In genomic region chr12:107060514-107060913, GRCm38 (mm10) we compare ENCODE assay signal across 24 mouse cellular contexts.
DNase-seq lines count a peak whose midpoint lies in the region; ATAC-seq and TF ChIP-seq lines count a peak whose summit lies in the region.
"Had no signal": no experiment of that assay in that cellular context is flagged by ENCODE, and none has a peak within 500 bp of the region (broad histone marks: within the 10 kb centered on the region; RNA-seq: fewer than 3 reads in every experiment).

No protein-coding gene starts in this region.

- no peaks in the 10 kb centered on the region for H3K9me3 ChIP-seq in midbrain, postnatal 0 days (ENCODE audit: low read length)
- H3K9me3 ChIP-seq in midbrain, embryonic 13.5 days = peaks cover 6% of the 10 kb centered on the region; the same call in 1 of the 2 replicates
- H3K9me3 ChIP-seq: hindbrain, embryonic 15.5 days; liver, embryonic 15.5 days; lung, embryonic 15.5 days; stomach, embryonic 15.5 days had no signal

- H3K4me3 ChIP-seq in midbrain, postnatal 0 days (ENCODE audit: low read depth, low read length) = no peak overlapping the region
- no peak overlapping the region for H3K4me3 ChIP-seq in midbrain, embryonic 13.5 days (replicated peaks)
- H3K4me3 ChIP-seq: forebrain, embryonic 13.5 days; heart, embryonic 13.5 days; hindbrain, embryonic 15.5 days; kidney, embryonic 15.5 days; liver, embryonic 15.5 days; lung, embryonic 15.5 days; stomach, embryonic 15.5 days had no signal

- no peaks in the 10 kb centered on the region for H3K36me3 ChIP-seq in midbrain, postnatal 0 days (ENCODE audit: insufficient read depth, low read length)
- peaks cover 4% of the 10 kb centered on the region; the same call in 1 of the 2 replicates for H3K36me3 ChIP-seq in midbrain, embryonic 13.5 days
- H3K36me3 ChIP-seq: G1E; heart, embryonic 13.5 days; hindbrain, embryonic 15.5 days; kidney, embryonic 15.5 days; liver, embryonic 15.5 days; lung, embryonic 15.5 days; stomach, embryonic 15.5 days had no signal

- H3K27me3 ChIP-seq in midbrain, postnatal 0 days (ENCODE audit: insufficient read depth, low read length) = no peaks in the 10 kb centered on the region
- H3K27me3 ChIP-seq in midbrain, embryonic 13.5 days = no peaks in the 10 kb centered on the region
- H3K27me3 ChIP-seq: forebrain, embryonic 13.5 days; heart, embryonic 13.5 days; hindbrain, embryonic 15.5 days; kidney, embryonic 15.5 days; liver, embryonic 15.5 days; lung, embryonic 15.5 days; Patski; stomach, embryonic 15.5 days had no signal

- H3K4me1 ChIP-seq in midbrain, postnatal 0 days (ENCODE audit: insufficient read depth, low read length) = no peaks in the 10 kb centered on the region
- no peaks in the 10 kb centered on the region for H3K4me1 ChIP-seq in midbrain, embryonic 13.5 days (replicated peaks)
- H3K4me1 ChIP-seq: heart, embryonic 13.5 days; hindbrain, embryonic 15.5 days; kidney, embryonic 15.5 days; liver, embryonic 15.5 days; lung, embryonic 15.5 days; stomach, embryonic 15.5 days had no signal

- no peak overlapping the region for H3K4me2 ChIP-seq in midbrain, postnatal 0 days (ENCODE audit: low read depth, low read length, poor library complexity, severe bottlenecking)
- H3K4me2 ChIP-seq in midbrain, embryonic 13.5 days (replicated peaks) = no peak overlapping the region
- H3K4me2 ChIP-seq: forebrain, embryonic 13.5 days; heart, embryonic 13.5 days; hindbrain, embryonic 15.5 days; kidney, embryonic 15.5 days; liver, embryonic 15.5 days; lung, embryonic 15.5 days; midbrain, embryonic 11.5 days; stomach, embryonic 15.5 days had no signal

- DNase-seq in heart, adult 11 months = peak; percentile 37
- DNase-seq in heart, adult 18-20 months = no peak
- peak; percentile 34 for DNase-seq in midbrain, postnatal 0 days (ENCODE audit: low spot score)
- peak; percentile 86 for DNase-seq in cerebellum, adult 9-11 months
- no peak for DNase-seq in frontal cortex, postnatal 36 days (ENCODE audit: low spot score in 2 of 2)
- DNase-seq in frontal cortex, postnatal 14 days (ENCODE audit: low spot score in 2 of 2) = no peak
- DNase-seq: adrenal gland, postnatal 14 days; gastrocnemius, postnatal 36 days; heart, postnatal 10 days; kidney, adult 18-20 months; kidney, postnatal 25 days; right cerebral cortex, postnatal 14 days had no signal

- no peak overlapping the region for H3K27ac ChIP-seq in midbrain, postnatal 0 days (ENCODE audit: low read depth, low read length)
- no peak overlapping the region for H3K27ac ChIP-seq in midbrain, embryonic 13.5 days
- H3K27ac ChIP-seq: forebrain, embryonic 13.5 days; heart, embryonic 13.5 days; hindbrain, embryonic 15.5 days; kidney, embryonic 15.5 days; liver, embryonic 15.5 days; lung, embryonic 15.5 days; stomach, embryonic 15.5 days had no signal

- TF ChIP-seq CTCF in midbrain, postnatal 0 days (IDR thresholded peaks at IDR 0.05) = no peak

- no peak overlapping the region for H3K9ac ChIP-seq in midbrain, postnatal 0 days (replicated peaks; ENCODE audit: low read length, poor library complexity, severe bottlenecking)
- no peak overlapping the region for H3K9ac ChIP-seq in midbrain, embryonic 13.5 days (replicated peaks)
- H3K9ac ChIP-seq: forebrain, embryonic 13.5 days; heart, embryonic 13.5 days; hindbrain, embryonic 15.5 days; kidney, embryonic 15.5 days; liver, embryonic 15.5 days; lung, embryonic 15.5 days; stomach, embryonic 15.5 days had no signal

- WGBS in midbrain, postnatal 0 days = 85% methylated on average over 3 of the region's 3 CpGs
- 87% methylated on average over 3 of the region's 3 CpGs for WGBS in midbrain, embryonic 13.5 days

- no peak for ATAC-seq in midbrain, postnatal 0 days (ENCODE audit: low FRiP score)
- ATAC-seq in midbrain, embryonic 13.5 days = no peak
- no peak for ATAC-seq in monocyte, adult 5-6 weeks (replicated peaks; ENCODE audit: insufficient number of reproducible peaks, low FRiP score, low TSS enrichment, poor library complexity, severe bottlenecking)
- ATAC-seq: forebrain, embryonic 13.5 days; Patski had no signal

Comparison
In these comparisons a context has a peak if more than half of its experiments do, and no peak if none do; other contexts are left out.
1. DNase-seq: peak in heart, adult 11 months (single experiment), midbrain, postnatal 0 days (single experiment) and cerebellum, adult 9-11 months (single experiment); none in heart, adult 18-20 months (0 of 2), frontal cortex, postnatal 36 days (0 of 2) and frontal cortex, postnatal 14 days (0 of 2).